Mouse (Mus musculus) liver, embryonic 13.5 days (tissue): Measurements from ENCODE around the gene Dclre1c. TPM values are rescaled to one million over a fixed set of nuclear protein-coding genes. Genes with fewer than 3 reads are reported as not detected.

Experiments used
- ATAC-seq: fragments of 200-750 bp; cut with Nextera tagmentation; 2 replicates; pipeline ENCODE4 v1.8.0; 2017; ENCODE audit warnings: low read depth, mild to moderate bottlenecking, moderate number of reproducible peaks, moderate library complexity
- DNase-seq: peaks from one replicate; pipeline ENCODE4 v3.0.0; 2022
- H3K27ac ChIP-seq: fragments of 300-500 bp; sonication (generic); 2 replicates; pipeline ENCODE4 v1.5.1; 2015; ENCODE audit warnings: moderate library complexity, mild to moderate bottlenecking, inconsistent platforms
- H3K27me3 ChIP-seq: fragments of 300-500 bp; sonication (generic); 2 replicates; pipeline ENCODE4 v1.6.1; 2015; ENCODE audit warnings: mild to moderate bottlenecking, inconsistent platforms
- H3K36me3 ChIP-seq: fragments of 300-500 bp; sonication (generic); 2 replicates; pipeline ENCODE4 v1.6.1; 2015; ENCODE audit warnings: mild to moderate bottlenecking, inconsistent platforms
- H3K4me1 ChIP-seq: fragments of 300-500 bp; sonication (generic); replicated peaks from 2 replicates; pipeline ENCODE4 v1.6.1; 2015; ENCODE audit warnings: inconsistent platforms
- H3K4me2 ChIP-seq: fragments of 300-500 bp; sonication (generic); 2 replicates; pipeline ENCODE4 v1.6.1; 2015; ENCODE audit warnings: inconsistent platforms, mild to moderate bottlenecking, moderate library complexity
- H3K4me3 ChIP-seq: fragments of 300-500 bp; sonication (generic); replicated peaks from 2 replicates; pipeline ENCODE4 v1.5.1; 2015; ENCODE audit warnings: mild to moderate bottlenecking, inconsistent platforms
- H3K9ac ChIP-seq: fragments of 300-500 bp; sonication (generic); 2 replicates; pipeline ENCODE4 v1.6.1; 2015; ENCODE audit warnings: mild to moderate bottlenecking, inconsistent platforms
- H3K9me3 ChIP-seq: fragments of 300-500 bp; sonication (generic); replicated peaks from 2 replicates; pipeline ENCODE4 v1.6.1; 2016; ENCODE audit warnings: inconsistent platforms
- WGBS: fragments of 180-500 bp; shearing (Covaris S2); methylation state at CpG from one replicate; pipeline ENCODE4 v1.1.7; 2015; ENCODE audit not compliant: insufficient replicate concordance; 5-methylcytosine and 5-hydroxymethylcytosine counted together
- polyA plus RNA-seq: library from polyadenylated mRNA; unstranded; fragments of >200 nt; fragmentation: Nextera tagmentation; extraction: Ambion mirVana; gene quantifications from 2 replicates; pipeline ENCODE4 v1.2.1, GENCODE M21; 2015

Dclre1c gene
- polyA plus RNA-seq, 1 experiment from 2014 or later: 5.6 TPM

GRCm38 (mm10) chr2:3424579-3424910, 614 bp downstream of the Dclre1c start:
- Histone ChIP-seq H3K9ac (peak overlapping the region; percentile 82), H3K4me2 (peak overlapping the region; percentile 71), H3K9me3 (no peaks in the 10 kb centered on the region), H3K36me3 (peaks cover 11% of the 10 kb centered on the region), H3K4me1 (peaks cover 14% of the 10 kb centered on the region), H3K27ac (peak overlapping the region; percentile 37; the same call in 1 of the 2 replicates), H3K27me3 (no peaks in the 10 kb centered on the region), H3K4me3 (peak overlapping the region; percentile 70)
- DNase-seq (no peak), ATAC-seq (no peak)
- WGBS: 2% methylated on average over 10 of the region's 10 CpGs

- Histone ChIP-seq H3K27ac (no peak overlapping the region), H3K27me3 (no peaks in the 10 kb centered on the region), H3K36me3 (peaks cover 24% of the 10 kb centered on the region), H3K9ac (no peak overlapping the region), H3K4me1 (no peaks in the 10 kb centered on the region), H3K9me3 (no peaks in the 10 kb centered on the region), H3K4me2 (no peak overlapping the region), H3K4me3 (no peak overlapping the region)
- no peak for ATAC-seq
- DNase-seq: no peak
- 83% methylated on average over 9 of the region's 9 CpGs for WGBS
These were observed 7.0 kb downstream of the Dclre1c start for GRCm38 (mm10) chr2:3430956-3431355.

- 76% methylated on average over 6 of the region's 6 CpGs for WGBS
- DNase-seq (no peak), ATAC-seq (no peak)
- Histone ChIP-seq H3K4me2 (no peak overlapping the region), H3K27ac (no peak overlapping the region), H3K36me3 (peaks cover 25% of the 10 kb centered on the region), H3K27me3 (no peaks in the 10 kb centered on the region), H3K4me3 (no peak overlapping the region), H3K9ac (no peak overlapping the region), H3K9me3 (no peaks in the 10 kb centered on the region), H3K4me1 (no peaks in the 10 kb centered on the region)
These were observed 11.6 kb downstream of the Dclre1c start for GRCm38 (mm10) chr2:3435369-3436061.

GRCm38 (mm10) chr2:3437956-3438355, 14.0 kb downstream of the Dclre1c start:
- Histone ChIP-seq H3K4me1 (no peaks in the 10 kb centered on the region), H3K9ac (no peak overlapping the region), H3K27ac (no peak overlapping the region), H3K27me3 (no peaks in the 10 kb centered on the region), H3K4me3 (no peak overlapping the region), H3K9me3 (no peaks in the 10 kb centered on the region), H3K36me3 (peaks cover 31% of the 10 kb centered on the region), H3K4me2 (no peak overlapping the region)
- 76% methylated on average over 7 of the region's 7 CpGs for WGBS
- DNase-seq (no peak), ATAC-seq (no peak)

- H3K9me3 ChIP-seq: no peaks in the 10 kb centered on the region
- no peaks in the 10 kb centered on the region for H3K4me1 ChIP-seq
- WGBS: 75% methylated on average over 7 of the region's 7 CpGs
- no peak overlapping the region for H3K4me2 ChIP-seq
- H3K27ac ChIP-seq: no peak overlapping the region
- no peak for ATAC-seq
- no peak for DNase-seq
- H3K36me3 ChIP-seq: peaks cover 48% of the 10 kb centered on the region
- no peak overlapping the region for H3K9ac ChIP-seq
- no peaks in the 10 kb centered on the region for H3K27me3 ChIP-seq
- no peak overlapping the region for H3K4me3 ChIP-seq
These were observed 20.3 kb downstream of the Dclre1c start for GRCm38 (mm10) chr2:3444206-3444605.

GRCm38 (mm10) chr2:3445984-3446383, 22.1 kb downstream of the Dclre1c start:
- H3K4me2 ChIP-seq: no peak overlapping the region
- no peaks in the 10 kb centered on the region for H3K9me3 ChIP-seq
- H3K27me3 ChIP-seq: no peaks in the 10 kb centered on the region
- no peak for DNase-seq
- no peak for ATAC-seq
- H3K9ac ChIP-seq: no peak overlapping the region
- no peak overlapping the region for H3K4me3 ChIP-seq
- no peaks in the 10 kb centered on the region for H3K4me1 ChIP-seq
- H3K36me3 ChIP-seq: peaks cover 52% of the 10 kb centered on the region
- no peak overlapping the region for H3K27ac ChIP-seq
- WGBS: 83% methylated on average over 4 of the region's 4 CpGs

GRCm38 (mm10) chr2:3449431-3449830, 25.5 kb downstream of the Dclre1c start:
- H3K27ac ChIP-seq: no peak overlapping the region
- H3K4me2 ChIP-seq: no peak overlapping the region
- H3K36me3 ChIP-seq: peaks cover 57% of the 10 kb centered on the region
- H3K4me3 ChIP-seq: no peak overlapping the region
- 70% methylated on average over 2 of the region's 2 CpGs for WGBS
- no peak for ATAC-seq
- no peaks in the 10 kb centered on the region for H3K9me3 ChIP-seq
- no peaks in the 10 kb centered on the region for H3K27me3 ChIP-seq
- no peak overlapping the region for H3K9ac ChIP-seq
- no peaks in the 10 kb centered on the region for H3K4me1 ChIP-seq
- DNase-seq: no peak

- DNase-seq: no peak
- no peak overlapping the region for H3K9ac ChIP-seq
- H3K27ac ChIP-seq: no peak overlapping the region
- no peaks in the 10 kb centered on the region for H3K27me3 ChIP-seq
- no peaks in the 10 kb centered on the region for H3K4me1 ChIP-seq
- 79% methylated on average over 3 of the region's 3 CpGs for WGBS
- no peak for ATAC-seq
- peaks cover 56% of the 10 kb centered on the region for H3K36me3 ChIP-seq
- H3K9me3 ChIP-seq: no peaks in the 10 kb centered on the region
- H3K4me2 ChIP-seq: no peak overlapping the region
- H3K4me3 ChIP-seq: no peak overlapping the region
These were observed 29.2 kb downstream of the Dclre1c start for GRCm38 (mm10) chr2:3453096-3453495.

- Histone ChIP-seq H3K36me3 (peaks cover 63% of the 10 kb centered on the region), H3K27ac (no peak overlapping the region), H3K27me3 (no peaks in the 10 kb centered on the region), H3K4me1 (no peaks in the 10 kb centered on the region), H3K4me3 (no peak overlapping the region), H3K9ac (no peak overlapping the region), H3K9me3 (no peaks in the 10 kb centered on the region), H3K4me2 (no peak overlapping the region)
- DNase-seq (no peak), ATAC-seq (no peak)
- WGBS: 81% methylated on average over 4 of the region's 4 CpGs
These were observed 32.7 kb downstream of the Dclre1c start for GRCm38 (mm10) chr2:3456590-3456989.

- Histone ChIP-seq H3K4me2 (peak overlapping the region; percentile 80), H3K27me3 (no peaks in the 10 kb centered on the region), H3K27ac (peak overlapping the region; percentile 91), H3K9ac (peak overlapping the region; percentile 95), H3K4me1 (peaks cover 14% of the 10 kb centered on the region), H3K4me3 (peak overlapping the region; percentile 84), H3K36me3 (peaks cover 20% of the 10 kb centered on the region; the same call in 1 of the 2 replicates), H3K9me3 (no peaks in the 10 kb centered on the region)
- DNase-seq: no peak
- 2% methylated on average over 12 of the region's 12 CpGs for WGBS
- no peak; the same call in 1 of the 2 replicates for ATAC-seq
These were observed 50.0 kb downstream of the Dclre1c start for GRCm38 (mm10) chr2:3473891-3474290.

- H3K27ac ChIP-seq: peak overlapping the region; percentile 91
- 0% methylated on average over 46 of the region's 46 CpGs for WGBS
- DNase-seq (peak; percentile 56), ATAC-seq (peak; percentile 64)
- H3K9ac ChIP-seq: peak overlapping the region; percentile 95
- H3K4me3 ChIP-seq: peak overlapping the region; percentile 84
- H3K36me3 ChIP-seq: peaks cover 18% of the 10 kb centered on the region; the same call in 1 of the 2 replicates
- peak overlapping the region; percentile 80 for H3K4me2 ChIP-seq
- H3K4me1 ChIP-seq: peaks cover 14% of the 10 kb centered on the region
- H3K9me3 ChIP-seq: no peaks in the 10 kb centered on the region
- H3K27me3 ChIP-seq: no peaks in the 10 kb centered on the region
These were observed 50.5 kb downstream of the Dclre1c start for GRCm38 (mm10) chr2:3474361-3474805.

- no peaks in the 10 kb centered on the region for H3K27me3 ChIP-seq
- peak; percentile 95 for DNase-seq
- peak within 1 kb of the TSS; percentile 84 for H3K4me3 ChIP-seq
- no peaks in the 10 kb centered on the region for H3K9me3 ChIP-seq
- WGBS: under 1% methylated on average over 42 of the region's 42 CpGs
- peak within 1 kb of the TSS; percentile 95 for H3K9ac ChIP-seq
- peaks cover 13% of the 10 kb centered on the region; the same call in 1 of the 2 replicates for H3K36me3 ChIP-seq
- H3K27ac ChIP-seq: peak within 1 kb of the TSS; percentile 91
- peak within 1 kb of the TSS; percentile 80 for H3K4me2 ChIP-seq
- peak; percentile 97 for ATAC-seq
- H3K4me1 ChIP-seq: peaks cover 14% of the 10 kb centered on the region
These were observed 50.9 kb downstream of the Dclre1c start, which contains the start of gene Suv39h2 for GRCm38 (mm10) chr2:3474861-3475283. Gene Suv39h2 (minus strand): TSS chr2:3475031.
